Mouse (Mus musculus) kidney, postnatal 25 days (tissue): ENCODE measurements around the gene Pla2g2d.

Experiments
- DNase-seq, 2 experiments: peaks; one replicate each; pipeline ENCODE4 v3.0.0; 2021; ENCODE audit warnings: mixed read lengths in 2 of 2

The Pla2g2d gene

GRCm38 (mm10) chr4:138775435-138775834 lies at the start of gene Pla2g2d:
Pla2g2d (plus strand) TSS chr4:138775735.
- DNase-seq, result no peak

DNA sequence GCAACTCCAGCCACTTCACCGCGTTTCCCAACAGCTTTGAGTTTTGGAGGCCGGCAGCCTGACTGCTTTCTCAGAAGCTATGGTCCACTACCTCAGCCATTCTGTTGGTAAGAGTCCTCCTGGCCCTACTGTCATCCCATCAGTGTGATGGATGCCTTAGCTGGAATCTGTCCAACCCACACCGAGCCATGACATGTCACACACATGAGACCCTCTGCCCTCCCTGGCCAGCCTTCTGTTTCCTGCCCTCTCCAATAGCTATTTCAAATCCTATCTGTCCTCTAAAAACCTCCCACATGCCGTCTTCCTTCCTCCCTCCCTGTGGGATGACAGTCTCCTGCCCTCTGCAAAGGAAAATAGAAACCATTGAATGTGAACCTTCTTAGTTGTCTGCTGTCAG lies 49.8 kb upstream of the Pla2g2d start:
- DNase-seq, result peak; percentile 56 to 66

GRCm38 (mm10) chr4:138729018-138729703 lies 46.4 kb upstream of the Pla2g2d start:
- peak; percentile 78 to 91 for DNase-seq

GRCm38 (mm10) chr4:138734105-138734504 lies 41.4 kb upstream of the Pla2g2d start:
- DNase-seq, result peak; percentile 56 to 76

DNA sequence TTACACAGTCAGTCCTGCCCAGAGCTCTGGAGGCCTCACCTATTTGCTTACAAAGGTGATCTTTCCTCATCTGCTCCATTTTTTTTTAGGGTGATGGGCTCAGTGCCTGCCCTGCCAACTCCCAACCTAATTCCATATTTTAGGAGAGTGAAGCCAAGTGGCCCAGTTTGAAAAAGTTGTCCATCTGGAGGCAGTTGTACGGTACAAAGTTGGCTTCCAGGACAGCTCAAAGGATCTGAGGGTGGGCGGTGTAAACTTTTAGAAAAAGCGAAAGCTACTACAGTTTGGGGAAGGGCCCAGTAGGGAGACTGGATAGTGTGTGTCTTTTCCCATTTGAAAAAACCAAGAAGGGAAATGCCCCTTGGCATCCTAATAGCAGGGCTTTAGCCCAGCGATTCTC lies 40.7 kb upstream of the Pla2g2d start:
- no peak for DNase-seq

- DNase-seq, result peak in 1 of 2 experiments; percentile 42
Measured at GRCm38 (mm10) chr4:138737031-138737430, 38.5 kb upstream of the Pla2g2d start, which contains the start of gene Ubxn10. Ubxn10 (minus strand) TSS chr4:138737167.

DNA sequence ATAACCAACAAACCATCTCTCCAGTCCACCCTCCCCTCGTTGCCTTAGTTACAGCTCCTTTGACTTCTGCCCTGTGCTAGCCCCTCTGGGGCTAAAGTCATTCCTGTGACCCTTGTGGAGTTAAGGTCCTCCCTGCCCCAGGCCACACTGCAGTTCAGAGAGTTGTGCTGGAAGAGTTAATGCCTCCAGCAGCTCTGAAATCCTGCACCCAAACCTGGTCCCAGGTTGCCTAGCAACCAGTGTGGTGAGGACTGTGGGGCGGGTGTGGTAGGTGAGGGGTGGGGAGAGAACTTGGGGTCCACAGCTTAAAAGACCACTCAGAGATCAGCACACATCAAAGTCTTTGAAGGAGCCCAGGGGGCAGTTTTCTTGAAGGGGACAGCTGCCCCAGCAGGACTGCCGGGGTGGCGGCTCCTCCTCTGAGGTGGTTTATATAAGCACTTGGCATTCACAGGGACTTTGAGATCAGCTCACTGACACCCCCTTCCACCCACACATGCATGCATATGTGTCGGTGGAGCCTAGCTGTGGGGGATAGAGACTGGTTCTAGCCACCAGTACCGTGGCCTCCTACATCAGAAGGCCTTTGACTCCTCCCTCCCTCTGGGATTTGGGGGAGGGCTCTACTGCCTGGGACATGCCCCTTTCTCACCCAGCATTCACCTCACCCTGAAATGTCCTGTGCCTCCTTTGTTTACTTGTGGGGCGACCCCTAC lies 36.2 kb upstream of the Pla2g2d start:
- no peak for DNase-seq

- peak; percentile 75 to 83 for DNase-seq
Measured at GRCm38 (mm10) chr4:138745884-138746283, 29.7 kb upstream of the Pla2g2d start.

- no peak for DNase-seq
Measured at GRCm38 (mm10) chr4:138746866-138747265, 28.7 kb upstream of the Pla2g2d start.

DNA sequence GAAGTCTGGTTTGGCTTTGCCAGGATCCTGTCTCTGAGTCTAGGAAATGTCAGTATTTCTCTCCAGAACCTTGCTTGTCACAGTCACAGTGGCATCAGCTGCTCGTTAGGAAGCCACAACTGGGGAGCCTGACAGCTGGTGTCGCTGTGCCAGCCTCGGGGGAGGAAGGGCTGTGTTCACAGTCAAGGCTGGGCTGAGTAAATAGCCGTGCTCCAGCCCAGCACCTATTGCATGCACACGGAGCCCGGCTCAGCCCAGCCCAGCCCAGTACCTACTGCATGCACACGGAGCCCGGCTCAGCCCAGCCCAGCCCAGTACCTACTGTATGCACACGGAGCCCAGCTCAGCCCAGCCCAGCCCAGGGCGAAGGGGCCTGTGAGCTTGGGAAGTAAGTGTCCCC lies 27.7 kb upstream of the Pla2g2d start:
- peak in 1 of 2 experiments; percentile 40 for DNase-seq

DNA sequence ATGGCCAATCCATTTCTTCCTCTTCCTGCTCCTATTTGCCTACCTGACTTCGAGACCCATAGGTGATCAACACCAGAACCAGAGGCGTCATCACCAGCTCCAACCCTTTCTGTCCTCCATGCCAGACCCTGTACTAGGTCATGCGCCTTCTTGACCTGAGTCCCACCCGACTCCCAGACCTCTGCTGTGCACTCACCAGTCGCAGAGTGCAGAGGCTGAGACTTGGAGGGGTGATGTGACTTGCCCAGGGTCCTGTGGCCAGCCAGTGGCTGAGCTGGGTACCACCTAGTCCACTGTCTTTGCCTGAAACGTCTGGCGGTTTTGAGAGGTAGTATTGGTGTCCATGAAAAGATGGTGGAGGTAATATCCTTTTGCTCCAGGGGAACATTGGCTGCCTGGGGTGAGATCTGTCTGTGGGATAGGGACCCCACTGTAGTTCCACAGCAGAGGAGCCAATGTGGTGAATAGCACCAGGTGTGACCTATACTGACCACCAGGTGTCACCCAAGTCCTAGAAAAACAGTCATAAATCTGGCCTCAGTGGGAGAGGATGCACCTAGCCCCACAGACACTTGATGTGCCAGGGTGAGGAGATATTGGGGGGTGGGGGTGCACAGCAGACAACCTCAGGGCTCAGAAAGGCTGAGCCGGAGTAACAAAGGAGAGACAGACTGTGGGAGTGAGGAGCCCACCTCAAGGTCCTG lies 27.0 kb upstream of the Pla2g2d start:
- peak; percentile 40 to 58 for DNase-seq

GRCm38 (mm10) chr4:138752603-138753002 lies 22.9 kb upstream of the Pla2g2d start:
- DNase-seq, result no peak

GRCm38 (mm10) chr4:138753608-138754007 lies 21.9 kb upstream of the Pla2g2d start:
- DNase-seq, result no peak

DNA sequence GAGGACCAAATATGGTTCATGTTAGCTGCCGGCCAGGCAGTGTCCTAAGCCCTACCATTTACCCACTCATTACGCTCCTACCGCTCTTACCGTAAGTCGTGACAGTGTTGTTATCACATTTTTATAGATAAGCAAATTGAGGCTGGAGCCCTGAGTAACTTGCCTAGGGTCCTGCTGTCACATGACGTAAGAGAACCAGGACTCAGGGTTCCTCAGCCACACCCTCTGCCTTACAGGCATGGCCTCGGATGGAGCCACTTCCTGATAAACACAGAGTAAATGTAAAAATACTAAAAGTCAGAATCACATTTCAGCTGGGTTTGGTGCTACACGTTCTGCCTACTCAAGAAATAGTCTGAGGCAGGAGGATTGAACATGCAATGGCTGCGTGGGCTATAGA lies 21.1 kb upstream of the Pla2g2d start:
- DNase-seq, result no peak

- no peak for DNase-seq
Measured at GRCm38 (mm10) chr4:138755439-138755838, 20.1 kb upstream of the Pla2g2d start.

- no peak for DNase-seq
Measured at GRCm38 (mm10) chr4:138755983-138756382, 19.6 kb upstream of the Pla2g2d start.

DNA sequence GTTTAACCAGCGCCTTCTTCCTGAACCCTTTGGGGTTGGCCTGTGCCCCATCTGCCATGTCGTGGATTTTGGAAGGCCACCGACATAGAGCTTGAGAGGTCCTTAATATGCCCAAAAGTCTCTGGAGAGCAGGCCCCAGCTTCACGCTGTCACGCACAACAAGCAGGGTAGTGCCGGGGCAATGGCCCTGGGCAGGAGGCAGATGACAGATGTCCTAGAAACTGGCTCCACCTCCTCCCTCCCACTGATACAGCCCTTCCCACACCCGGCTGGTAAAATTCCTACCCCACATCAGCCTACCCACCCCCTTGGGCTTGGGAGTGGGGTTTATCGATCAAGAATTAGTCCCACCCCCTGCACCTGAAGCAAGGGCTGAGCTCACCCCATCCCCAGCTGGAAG lies 18.1 kb upstream of the Pla2g2d start, which contains the start of gene Pla2g2f:
Gene Pla2g2f, minus strand, starts transcription at position 211 of the 400 bp plus-strand sequence.
- DNase-seq, result no peak

GRCm38 (mm10) chr4:138762266-138762665 lies 13.3 kb upstream of the Pla2g2d start:
- DNase-seq, result no peak

DNA sequence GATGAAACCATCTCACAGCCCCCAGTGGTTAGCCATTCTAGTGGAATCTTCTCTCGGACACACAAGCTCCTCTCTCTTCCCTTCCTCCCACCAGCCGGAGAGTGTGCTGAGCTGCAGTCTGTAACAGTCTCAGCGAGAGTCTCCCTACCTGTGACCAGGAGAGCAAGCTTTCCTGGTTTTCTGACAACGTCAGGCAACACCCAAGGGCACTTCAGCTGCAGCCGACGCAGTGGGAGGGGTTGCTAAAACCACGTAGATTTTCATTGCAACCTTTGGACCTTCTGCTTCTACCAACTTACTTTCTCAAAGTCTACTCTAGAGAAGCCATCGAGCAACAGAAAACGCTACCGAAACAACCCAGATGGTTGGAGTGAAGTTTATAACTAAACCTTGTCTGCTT lies 3.6 kb upstream of the Pla2g2d start:
- peak in 1 of 2 experiments; percentile 15 for DNase-seq

GRCm38 (mm10) chr4:138772386-138772785 lies 3.1 kb upstream of the Pla2g2d start:
- DNase-seq, result no peak

DNA sequence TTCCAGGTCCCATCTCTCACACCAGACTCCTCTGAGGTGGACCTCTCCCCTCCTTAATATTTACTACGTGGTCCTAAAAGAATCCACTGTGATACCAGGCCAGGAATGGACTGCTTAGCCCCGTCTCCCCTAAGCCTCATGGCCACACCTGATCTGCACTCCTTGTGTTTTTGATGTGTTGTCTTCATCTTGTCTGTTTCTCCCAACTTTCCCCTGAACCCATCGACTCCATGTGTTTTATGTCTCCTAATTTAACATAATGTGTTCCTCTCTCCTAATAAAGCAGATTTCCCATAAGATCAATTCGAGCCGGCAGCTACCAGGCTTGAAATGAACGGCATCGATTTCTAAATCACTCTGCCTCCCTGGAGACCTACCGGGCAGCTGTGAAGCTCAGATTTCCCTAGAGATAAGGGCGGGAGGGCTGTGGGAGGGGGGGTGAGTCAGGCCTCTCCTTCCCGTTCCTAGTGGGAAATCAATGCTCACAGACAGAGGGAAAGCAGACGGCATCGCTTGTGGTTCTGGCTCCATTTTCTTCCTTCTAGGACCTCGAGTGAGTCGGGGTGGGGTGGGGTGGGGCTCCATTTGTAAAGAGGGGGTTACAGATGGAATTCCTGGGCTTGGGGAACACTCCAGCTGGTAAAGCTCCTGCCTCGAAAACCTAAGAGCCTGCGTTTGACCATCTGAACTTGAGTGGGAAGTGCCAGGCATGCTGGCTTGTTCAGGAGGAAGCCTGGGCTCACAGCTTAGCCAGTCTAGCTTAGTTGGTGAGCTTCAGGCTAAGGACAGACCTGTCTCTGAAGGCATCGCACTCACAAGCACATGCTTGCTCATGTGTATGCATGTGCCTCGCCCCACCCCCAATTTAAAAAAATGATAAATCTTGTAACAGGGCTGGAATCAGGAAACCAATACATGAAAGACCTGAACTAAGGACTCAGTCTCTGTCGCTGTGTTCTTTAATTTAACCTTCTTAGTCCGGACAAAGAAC lies 2.2 kb downstream of the Pla2g2d start:
- no peak for DNase-seq

DNA sequence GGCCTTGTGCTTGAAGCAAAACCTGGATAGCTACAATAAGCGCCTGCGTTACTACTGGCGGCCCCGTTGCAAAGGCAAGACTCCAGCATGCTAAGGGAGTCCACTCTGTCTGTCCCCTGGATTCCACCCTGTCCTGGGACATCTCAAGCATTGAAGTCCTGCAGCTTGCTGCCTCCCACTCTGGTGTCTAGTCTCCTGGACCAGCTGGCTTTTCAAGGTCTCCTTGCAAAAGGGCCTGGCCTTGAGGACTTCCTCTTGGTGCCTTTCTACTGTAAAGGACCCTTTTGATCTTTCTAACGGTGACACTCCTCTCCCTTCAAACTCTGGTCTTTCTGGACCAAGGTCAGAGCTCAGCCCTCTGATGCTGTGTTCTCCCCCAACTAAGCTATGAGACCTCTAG lies 4.8 kb downstream of the Pla2g2d start:
- no peak for DNase-seq
